Mouse (Mus musculus): ENCODE results near the gene Cct4.

Cct4 gene

GRCm38 (mm10) chr11:23047663-23048582 lies 57.6 kb downstream of the Cct4 start:
- no peak for DNase-seq

GRCm38 (mm10) chr11:23049642-23050041 lies 59.3 kb downstream of the Cct4 start:
- no peak for DNase-seq

GRCm38 (mm10) chr11:23052353-23052752 lies 62.0 kb downstream of the Cct4 start:
- no peak for DNase-seq
